Mouse (Mus musculus): Measurements from ENCODE around the gene Tpd52l2. TPM values are rescaled to one million over a fixed set of nuclear protein-coding genes. Genes with fewer than 3 reads are reported as not detected.

Tpd52l2 gene
- polyA plus RNA-seq (2015; fragmentation: Nextera tagmentation; extraction: Ambion mirVana) = 112 and 113 TPM in 2 replicates

GRCm38 (mm10) chr2:181496831-181497547 lies at the start of gene Tpd52l2:
Gene Tpd52l2, plus strand, starts transcription at chr2:181497142.
- peak; percentile 99 for ATAC-seq (ENCODE audit: low FRiP score)
- Histone ChIP-seq H3K9me3 (replicated peaks) (no peaks in the 10 kb centered on the region), H3K4me1 (peaks cover 21% of the 10 kb centered on the region), H3K27me3 (replicated peaks) (no peaks in the 10 kb centered on the region), H3K27ac (replicated peaks) (peak within 1 kb of the TSS; percentile 93), H3K4me2 (peak within 1 kb of the TSS; percentile 95), H3K4me3 (replicated peaks) (peak within 1 kb of the TSS; percentile 92), H3K9ac (replicated peaks) (peak within 1 kb of the TSS; percentile 96), H3K36me3 (peaks cover 23% of the 10 kb centered on the region)
- 0% methylated on average over 46 of the region's 46 CpGs for WGBS

- Histone ChIP-seq H3K9ac (replicated peaks) (no peak overlapping the region), H3K4me1 (peaks cover 5% of the 10 kb centered on the region), H3K27me3 (replicated peaks) (no peaks in the 10 kb centered on the region), H3K36me3 (no peaks in the 10 kb centered on the region), H3K9me3 (replicated peaks) (no peaks in the 10 kb centered on the region), H3K4me2 (no peak overlapping the region), H3K4me3 (replicated peaks) (no peak overlapping the region), H3K27ac (replicated peaks) (no peak overlapping the region)
- WGBS = 74% methylated on average over 4 of the region's 4 CpGs
- no peak for ATAC-seq (ENCODE audit: low FRiP score)
These were observed 44.8 kb upstream of the Tpd52l2 start for GRCm38 (mm10) chr2:181452181-181452580.

DNA sequence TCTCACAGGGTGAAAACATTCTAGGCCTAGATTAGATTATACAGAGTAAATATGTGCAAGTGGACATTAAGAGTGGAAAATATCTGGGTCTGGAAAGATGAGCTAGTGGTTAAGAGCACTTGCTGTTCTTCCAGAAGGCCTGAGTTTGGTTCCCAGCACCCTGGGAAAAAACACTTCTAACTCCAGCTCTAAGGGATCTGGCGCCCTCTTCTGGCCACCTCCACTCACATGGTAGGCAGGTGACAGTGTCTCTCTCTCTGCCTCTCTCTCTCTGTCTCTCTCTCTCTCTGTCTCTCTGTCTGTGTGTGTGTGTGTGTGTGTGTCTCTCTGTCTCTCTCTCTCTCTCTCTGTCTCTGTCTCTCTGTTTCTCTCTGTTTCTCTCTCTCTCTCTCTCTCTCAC lies 43.7 kb upstream of the Tpd52l2 start:
- H3K4me3 ChIP-seq (replicated peaks) = no peak overlapping the region
- no peaks in the 10 kb centered on the region for H3K36me3 ChIP-seq
- H3K27ac ChIP-seq (replicated peaks) = no peak overlapping the region
- no peak for ATAC-seq (ENCODE audit: low FRiP score)
- no peak overlapping the region for H3K9ac ChIP-seq (replicated peaks)
- H3K27me3 ChIP-seq (replicated peaks) = no peaks in the 10 kb centered on the region
- peaks cover 15% of the 10 kb centered on the region for H3K4me1 ChIP-seq
- H3K9me3 ChIP-seq (replicated peaks) = no peaks in the 10 kb centered on the region
- H3K4me2 ChIP-seq = no peak overlapping the region
- 50% methylated on average over 1 of the region's 1 CpGs for WGBS

- no peaks in the 10 kb centered on the region for H3K36me3 ChIP-seq
- no peak overlapping the region for H3K27ac ChIP-seq (replicated peaks)
- no peak overlapping the region for H3K4me2 ChIP-seq
- no peaks in the 10 kb centered on the region for H3K27me3 ChIP-seq (replicated peaks)
- no peak overlapping the region for H3K9ac ChIP-seq (replicated peaks)
- WGBS = 88% methylated on average over 2 of the region's 2 CpGs
- no peaks in the 10 kb centered on the region for H3K9me3 ChIP-seq (replicated peaks)
- no peak for ATAC-seq (ENCODE audit: low FRiP score)
- peaks cover 31% of the 10 kb centered on the region for H3K4me1 ChIP-seq
- no peak overlapping the region for H3K4me3 ChIP-seq (replicated peaks)
These were observed 41.0 kb upstream of the Tpd52l2 start for GRCm38 (mm10) chr2:181455899-181456298.

- Histone ChIP-seq H3K27ac (replicated peaks) (no peak overlapping the region), H3K4me2 (peak overlapping the region; percentile 98), H3K36me3 (no peaks in the 10 kb centered on the region), H3K27me3 (replicated peaks) (no peaks in the 10 kb centered on the region), H3K9ac (replicated peaks) (peak overlapping the region; percentile 89), H3K4me1 (peaks cover 31% of the 10 kb centered on the region), H3K4me3 (replicated peaks) (peak overlapping the region; percentile 98), H3K9me3 (replicated peaks) (no peaks in the 10 kb centered on the region)
- no peak for ATAC-seq (ENCODE audit: low FRiP score)
- WGBS = 3% methylated on average over 15 of the region's 15 CpGs
These were observed 39.1 kb upstream of the Tpd52l2 start for GRCm38 (mm10) chr2:181457831-181458230.

DNA sequence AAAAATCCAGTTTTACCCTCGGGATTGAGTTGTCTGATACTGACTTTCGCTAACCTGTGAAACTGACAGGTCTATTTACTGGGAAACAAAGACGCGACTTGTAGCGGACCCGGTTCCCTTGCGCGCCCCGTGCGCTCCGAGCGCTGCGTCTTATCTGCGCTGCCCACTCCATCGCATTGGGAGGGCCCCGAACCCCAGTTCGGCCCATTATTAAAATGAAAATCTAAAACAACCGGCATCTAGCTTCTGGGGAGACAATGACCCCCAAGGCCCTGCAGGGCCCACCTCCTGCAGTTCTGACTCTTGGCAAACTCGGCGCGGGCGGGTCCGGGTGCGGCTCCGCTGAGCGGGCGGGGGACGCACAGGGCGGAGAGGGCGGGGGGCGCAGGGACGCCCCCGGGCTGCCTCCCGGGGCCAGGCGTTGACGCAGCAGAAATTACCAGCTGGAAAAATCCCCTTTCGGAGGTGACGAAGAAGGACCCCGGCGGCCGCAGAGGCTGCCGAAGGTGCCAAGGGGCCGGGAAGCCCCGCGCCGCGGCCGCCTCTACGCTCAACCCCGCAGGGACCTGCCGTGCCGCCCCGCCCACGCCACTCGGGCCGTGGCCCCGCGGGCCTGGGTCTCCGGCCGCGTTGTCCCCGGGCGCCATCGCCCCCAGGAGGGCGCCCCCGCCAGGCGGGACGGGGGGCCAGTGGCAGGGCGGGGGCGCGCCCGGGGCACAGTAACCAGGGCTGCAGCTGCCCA lies 38.4 kb upstream of the Tpd52l2 start:
- Histone ChIP-seq H3K27me3 (replicated peaks) (no peaks in the 10 kb centered on the region), H3K36me3 (no peaks in the 10 kb centered on the region), H3K4me1 (peaks cover 31% of the 10 kb centered on the region), H3K27ac (replicated peaks) (peak overlapping the region; percentile 75), H3K4me3 (replicated peaks) (peak overlapping the region; percentile 98), H3K4me2 (peak overlapping the region; percentile 98), H3K9me3 (replicated peaks) (no peaks in the 10 kb centered on the region), H3K9ac (replicated peaks) (peak overlapping the region; percentile 89)
- peak; percentile 48 for ATAC-seq (ENCODE audit: low FRiP score)
- under 1% methylated on average over 68 of the region's 72 CpGs for WGBS

- Histone ChIP-seq H3K4me3 (replicated peaks) (peak within 1 kb of the TSS; percentile 98), H3K9me3 (replicated peaks) (no peaks in the 10 kb centered on the region), H3K36me3 (no peaks in the 10 kb centered on the region), H3K4me2 (peak within 1 kb of the TSS; percentile 98), H3K9ac (replicated peaks) (peak within 1 kb of the TSS; percentile 89), H3K27ac (replicated peaks) (peak within 1 kb of the TSS; percentile 75), H3K4me1 (peaks cover 31% of the 10 kb centered on the region), H3K27me3 (replicated peaks) (no peaks in the 10 kb centered on the region)
- peak; percentile 93 for ATAC-seq (ENCODE audit: low FRiP score)
- under 1% methylated on average over 65 of the region's 83 CpGs for WGBS
These were observed 37.7 kb upstream of the Tpd52l2 start, which contains the start of gene Zbtb46 for GRCm38 (mm10) chr2:181459153-181459672. Gene Zbtb46, minus strand, starts transcription at chr2:181459426.

DNA sequence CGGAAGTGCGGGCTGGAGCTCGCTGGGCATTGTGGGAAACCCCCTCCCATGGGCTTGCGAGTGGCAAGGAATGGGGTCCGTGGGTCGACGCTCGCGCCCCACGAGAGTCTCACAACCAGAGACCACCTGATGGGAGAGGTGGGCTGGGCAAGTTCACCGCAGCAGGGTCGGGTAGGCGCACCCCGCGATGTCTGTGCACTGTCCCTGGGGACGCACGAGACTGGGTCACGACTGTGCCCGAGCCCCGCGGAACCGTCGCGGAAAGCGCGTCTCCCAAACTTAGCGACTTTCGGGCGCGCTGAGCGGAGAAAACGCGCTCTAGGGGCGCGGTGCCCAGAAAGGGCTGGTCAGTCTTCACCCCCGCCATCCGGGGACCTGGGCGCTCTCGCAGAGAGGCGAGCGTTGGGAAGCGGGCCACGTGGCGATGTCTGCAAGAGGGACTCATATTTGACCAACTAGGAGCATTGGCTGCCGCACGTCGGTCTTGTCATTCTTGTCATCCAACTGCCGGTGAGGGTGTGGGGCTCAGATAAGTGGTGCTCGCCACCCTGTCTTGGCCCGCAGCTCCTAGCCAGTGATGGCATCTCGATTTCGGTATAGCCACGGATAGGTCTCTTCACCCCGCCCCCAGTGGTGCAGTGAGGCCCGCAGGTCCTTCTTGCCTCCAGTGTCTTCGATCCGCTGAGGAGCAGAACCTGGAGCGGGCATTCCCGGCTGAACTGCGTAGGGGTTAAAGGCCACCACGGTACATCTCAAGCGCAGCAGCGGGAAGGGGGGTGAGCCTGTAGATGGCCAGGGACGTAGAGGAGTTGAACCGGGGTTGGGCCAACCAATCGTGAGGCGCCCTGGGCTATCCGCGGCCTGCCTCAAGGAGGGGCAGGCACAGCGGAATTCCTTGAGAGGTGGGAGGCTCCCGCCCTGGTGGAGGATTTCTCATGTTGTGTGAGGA lies 37.0 kb upstream of the Tpd52l2 start:
- Histone ChIP-seq H3K27me3 (replicated peaks) (no peaks in the 10 kb centered on the region), H3K4me2 (peak overlapping the region; percentile 98), H3K9me3 (replicated peaks) (no peaks in the 10 kb centered on the region), H3K27ac (replicated peaks) (peak overlapping the region; percentile 39), H3K4me1 (peaks cover 31% of the 10 kb centered on the region), H3K4me3 (replicated peaks) (peak overlapping the region; percentile 98), H3K9ac (replicated peaks) (peak overlapping the region; percentile 89), H3K36me3 (no peaks in the 10 kb centered on the region)
- peak; percentile 28 for ATAC-seq (ENCODE audit: low FRiP score)
- WGBS = under 1% methylated on average over 68 of the region's 71 CpGs

DNA sequence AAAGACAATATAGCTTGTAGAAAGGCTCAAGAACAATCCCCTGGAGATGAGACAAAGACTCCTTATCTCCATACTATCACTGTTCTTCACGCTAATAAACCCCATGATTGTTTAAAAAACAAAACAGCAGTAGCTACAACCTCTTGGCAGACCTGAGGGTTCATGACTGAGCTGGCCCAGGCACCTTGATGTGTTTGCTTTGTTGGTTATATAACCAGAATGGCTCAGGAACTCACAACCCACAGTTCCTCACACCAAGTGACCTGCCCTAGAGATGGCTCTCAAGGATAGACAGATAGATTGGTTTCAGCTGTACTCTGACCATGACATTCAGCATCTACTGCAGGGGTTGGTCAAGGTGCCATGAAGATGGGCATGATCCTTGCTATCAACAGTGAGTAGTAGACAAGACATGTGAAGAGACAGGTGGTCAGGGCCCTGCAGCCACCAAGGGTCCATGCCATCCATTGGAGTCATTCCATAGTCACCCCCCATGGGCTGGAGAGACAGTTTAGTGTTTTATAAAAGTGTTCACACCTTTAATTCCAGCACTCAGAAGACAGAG lies 35.3 kb upstream of the Tpd52l2 start:
- Histone ChIP-seq H3K4me3 (replicated peaks) (no peak overlapping the region), H3K9me3 (replicated peaks) (no peaks in the 10 kb centered on the region), H3K36me3 (no peaks in the 10 kb centered on the region), H3K27ac (replicated peaks) (no peak overlapping the region), H3K4me1 (peaks cover 31% of the 10 kb centered on the region), H3K4me2 (no peak overlapping the region), H3K9ac (replicated peaks) (no peak overlapping the region), H3K27me3 (replicated peaks) (no peaks in the 10 kb centered on the region)
- WGBS = 94% methylated on average over 1 of the region's 1 CpGs
- no peak for ATAC-seq (ENCODE audit: low FRiP score)

DNA sequence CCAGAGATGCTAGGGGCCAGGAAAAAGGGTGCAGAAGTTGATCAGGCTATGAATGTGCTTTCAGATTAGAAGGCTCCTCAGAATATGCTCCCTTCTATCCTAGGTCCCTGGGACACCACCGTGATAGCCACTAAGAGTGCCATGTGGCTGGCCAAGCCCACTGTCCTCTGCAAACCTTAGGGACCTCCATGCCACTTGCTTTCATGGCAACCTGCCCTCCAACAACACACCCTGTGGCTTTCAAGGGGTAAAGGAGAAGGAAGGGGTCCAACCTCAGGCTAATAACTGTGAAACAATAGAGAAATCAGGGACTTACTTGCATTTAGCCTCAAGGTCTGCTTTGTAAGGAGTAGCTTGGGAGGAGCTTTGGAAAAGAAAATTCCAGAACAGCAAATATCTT lies 34.3 kb upstream of the Tpd52l2 start:
- ATAC-seq (ENCODE audit: low FRiP score) = no peak
- Histone ChIP-seq H3K36me3 (no peaks in the 10 kb centered on the region), H3K27ac (replicated peaks) (no peak overlapping the region), H3K9ac (replicated peaks) (no peak overlapping the region), H3K4me2 (no peak overlapping the region), H3K4me3 (replicated peaks) (no peak overlapping the region), H3K4me1 (peaks cover 23% of the 10 kb centered on the region), H3K9me3 (replicated peaks) (no peaks in the 10 kb centered on the region), H3K27me3 (replicated peaks) (no peaks in the 10 kb centered on the region)
- 82% methylated on average over 1 of the region's 1 CpGs for WGBS

Data from neural tube, embryonic 15.5 days (tissue).